Mouse (Mus musculus): ENCODE measurements around the gene 2700081O15Rik.

DNA sequence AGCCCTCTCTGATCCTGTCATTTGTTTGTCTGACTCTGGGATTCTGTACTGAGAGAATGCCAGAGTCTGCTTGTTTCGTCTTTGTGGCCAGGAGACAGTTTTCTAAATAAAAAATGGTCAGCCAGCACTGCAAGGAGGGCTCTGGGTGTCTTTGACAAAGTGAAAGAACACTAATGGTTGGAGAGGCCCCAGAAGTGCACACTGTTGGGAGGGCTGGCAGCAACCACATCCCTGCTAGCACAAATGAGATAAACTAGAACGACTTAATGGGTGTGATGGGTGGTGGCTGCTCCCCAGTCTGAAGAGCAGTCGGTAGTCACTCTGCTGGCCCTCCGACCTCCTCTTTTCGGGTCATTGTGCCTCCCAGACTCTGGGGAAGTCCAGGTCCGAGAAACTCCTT, 1.7 kb downstream of the 2700081O15Rik start:
- no peak for TF ChIP-seq CTCF (IDR thresholded peaks at IDR 0.05; ENCODE audit: control insufficient read depth, insufficient read depth, insufficient read length)
- TF ChIP-seq MYOG (IDR thresholded peaks at IDR 0.05; ENCODE audit: control insufficient read depth, extremely low read depth, insufficient read length), result no peak
